ENCODE assay signal across 8 mouse cellular contexts in the genomic region with DNA sequence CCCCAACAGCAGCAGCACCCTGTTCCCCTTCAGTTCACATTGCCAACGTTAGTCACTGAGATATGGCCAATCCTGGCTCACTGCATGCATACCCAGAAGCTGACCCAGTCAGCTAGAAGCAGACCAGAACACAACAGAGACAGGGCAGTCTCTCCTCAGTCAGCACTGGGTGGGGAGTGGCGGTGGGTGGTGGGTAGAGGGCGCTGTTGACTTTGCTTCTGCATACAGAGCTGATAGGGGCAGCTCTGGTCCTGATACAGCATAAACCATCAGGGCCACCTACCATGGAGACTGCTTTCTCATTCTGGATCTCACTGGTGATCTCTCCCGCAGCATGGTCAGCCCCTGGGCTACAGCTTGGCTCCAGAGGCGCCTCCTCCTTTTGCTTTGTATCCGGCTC. TPM values are rescaled to one million over a fixed set of nuclear protein-coding genes. Genes with fewer than 3 reads are reported as not detected.
DNase-seq lines count a peak whose midpoint lies in the region; ATAC-seq and TF ChIP-seq lines count a peak whose summit lies in the region.

No protein-coding gene starts in this region.

- 74% methylated on average over 6 of the region's 6 CpGs for WGBS in limb, embryonic 15.5 days
- WGBS in limb, embryonic 10.5 days = 73% methylated on average over 6 of the region's 6 CpGs
- WGBS in bone marrow, adult 2 months = 81% methylated on average over 6 of the region's 6 CpGs
- 55% methylated on average over 6 of the region's 6 CpGs for WGBS in liver, embryonic 14.5 days (ENCODE audit: insufficient replicate concordance)
- WGBS in midbrain, embryonic 10.5 days = 75% methylated on average over 6 of the region's 6 CpGs
- 66% methylated on average over 6 of the region's 6 CpGs for WGBS in hindbrain, embryonic 13.5 days
- 76% methylated on average over 6 of the region's 6 CpGs for WGBS in forebrain, embryonic 14.5 days

- no peak overlapping the region for H3K9ac ChIP-seq in limb, embryonic 15.5 days
- H3K9ac ChIP-seq in liver, embryonic 14.5 days (replicated peaks) = no peak overlapping the region
- no peak overlapping the region for H3K9ac ChIP-seq in hindbrain, embryonic 13.5 days
- H3K9ac ChIP-seq in forebrain, embryonic 14.5 days (ENCODE audit: low read length) = no peak overlapping the region

- H3K4me1 ChIP-seq in limb, embryonic 15.5 days = peaks cover 2% of the 10 kb centered on the region; the same call in 1 of the 2 replicates
- 0 out of 2 replicates have a peak, but pooled peaks cover 4% of the 10 kb centered on the region for H3K4me1 ChIP-seq in limb, embryonic 10.5 days
- H3K4me1 ChIP-seq in bone marrow, adult 2 months (ENCODE audit: control insufficient read depth, insufficient read depth, low read length) = peaks cover 2% of the 10 kb centered on the region; the same call in 1 of the 2 replicates
- peaks cover 0 to 11% of the 10 kb centered on the region in 2 experiments; a peak in 2 of 4 replicates for H3K4me1 ChIP-seq in liver, embryonic 14.5 days (replicated peaks; ENCODE audit: control insufficient read depth in 2 of 2, insufficient read depth in 2 of 2, low read length in 1 of 2)
- no peaks in the 10 kb centered on the region for H3K4me1 ChIP-seq in midbrain, embryonic 10.5 days
- 0 out of 2 replicates have a peak, but pooled peaks cover 3% of the 10 kb centered on the region for H3K4me1 ChIP-seq in hindbrain, embryonic 13.5 days (replicated peaks)
- H3K4me1 ChIP-seq in forebrain, embryonic 14.5 days (ENCODE audit: control insufficient read depth, insufficient read depth, low read length) = no peaks in the 10 kb centered on the region

- no peak overlapping the region for H3K4me2 ChIP-seq in limb, embryonic 15.5 days
- no peak overlapping the region for H3K4me2 ChIP-seq in liver, embryonic 14.5 days (ENCODE audit: low read depth)
- H3K4me2 ChIP-seq in hindbrain, embryonic 13.5 days = no peak overlapping the region
- no peak overlapping the region for H3K4me2 ChIP-seq in forebrain, embryonic 14.5 days (ENCODE audit: low read length)

- no peaks in the 10 kb centered on the region for H3K9me3 ChIP-seq in limb, embryonic 15.5 days
- no peaks in the 10 kb centered on the region for H3K9me3 ChIP-seq in limb, embryonic 10.5 days (replicated peaks)
- H3K9me3 ChIP-seq in liver, embryonic 14.5 days (ENCODE audit: control insufficient read depth, low read length) = no peaks in the 10 kb centered on the region
- no peaks in the 10 kb centered on the region for H3K9me3 ChIP-seq in midbrain, embryonic 10.5 days (replicated peaks)
- no peaks in the 10 kb centered on the region for H3K9me3 ChIP-seq in hindbrain, embryonic 13.5 days
- H3K9me3 ChIP-seq in forebrain, embryonic 14.5 days (replicated peaks; ENCODE audit: control insufficient read depth, low read length) = no peaks in the 10 kb centered on the region

- H3K36me3 ChIP-seq in limb, embryonic 15.5 days = peaks cover 18% of the 10 kb centered on the region; the same call in 1 of the 2 replicates
- H3K36me3 ChIP-seq in limb, embryonic 10.5 days = peaks cover 14% of the 10 kb centered on the region; the same call in 1 of the 2 replicates
- H3K36me3 ChIP-seq in liver, embryonic 14.5 days (replicated peaks; ENCODE audit: control insufficient read depth, insufficient read depth, low read depth) = no peaks in the 10 kb centered on the region
- no peaks in the 10 kb centered on the region for H3K36me3 ChIP-seq in midbrain, embryonic 10.5 days
- no peaks in the 10 kb centered on the region for H3K36me3 ChIP-seq in hindbrain, embryonic 13.5 days
- no peaks in the 10 kb centered on the region for H3K36me3 ChIP-seq in forebrain, embryonic 14.5 days (ENCODE audit: control insufficient read depth, insufficient read depth, low read length)

- no peak overlapping the region for H3K27ac ChIP-seq in limb, embryonic 15.5 days
- no peak overlapping the region for H3K27ac ChIP-seq in limb, embryonic 10.5 days
- no peak overlapping the region for H3K27ac ChIP-seq in bone marrow, adult 2 months (ENCODE audit: control insufficient read depth, insufficient read depth, low read depth, low read length, poor library complexity)
- no peak overlapping the region for H3K27ac ChIP-seq in liver, embryonic 14.5 days
- no peak overlapping the region for H3K27ac ChIP-seq in midbrain, embryonic 10.5 days (replicated peaks)
- H3K27ac ChIP-seq in hindbrain, embryonic 13.5 days = no peak overlapping the region
- no peak overlapping the region for H3K27ac ChIP-seq in forebrain, embryonic 14.5 days (ENCODE audit: low read depth, low read length)

- H3K27me3 ChIP-seq in limb, embryonic 15.5 days = no peaks in the 10 kb centered on the region
- H3K27me3 ChIP-seq in limb, embryonic 10.5 days (ENCODE audit: low read depth, poor library complexity, severe bottlenecking) = no peaks in the 10 kb centered on the region
- no peaks in the 10 kb centered on the region for H3K27me3 ChIP-seq in liver, embryonic 14.5 days (ENCODE audit: control insufficient read depth, insufficient read depth, low read length)
- no peaks in the 10 kb centered on the region for H3K27me3 ChIP-seq in midbrain, embryonic 10.5 days (ENCODE audit: low read depth, poor library complexity, severe bottlenecking)
- H3K27me3 ChIP-seq in hindbrain, embryonic 13.5 days = no peaks in the 10 kb centered on the region
- no peaks in the 10 kb centered on the region for H3K27me3 ChIP-seq in forebrain, embryonic 14.5 days (replicated peaks; ENCODE audit: control insufficient read depth, insufficient read depth, low read length)

- no peak for TF ChIP-seq POLR2A in bone marrow, adult 2 months (IDR thresholded peaks at IDR 0.05; ENCODE audit: borderline replicate concordance, control insufficient read depth, low read depth, low read length)

- no peak for TF ChIP-seq EP300 in liver, embryonic 14.5 days (IDR thresholded peaks at IDR 0.05; ENCODE audit: low read depth)

- ATAC-seq in limb, embryonic 15.5 days (ENCODE audit: insufficient number of reproducible peaks, low FRiP score, low TSS enrichment, low read depth) = 0 out of 2 replicates have a peak, but pooled peaks have one; percentile 37
- peak; percentile 25; the same call in 1 of the 2 replicates for ATAC-seq in liver, embryonic 14.5 days (ENCODE audit: insufficient read depth)
- ATAC-seq in hindbrain, embryonic 13.5 days (ENCODE audit: low FRiP score) = no peak
- no peak for ATAC-seq in forebrain, embryonic 14.5 days

- no peak overlapping the region for H3K4me3 ChIP-seq in limb, embryonic 15.5 days
- no peak overlapping the region for H3K4me3 ChIP-seq in limb, embryonic 10.5 days
- no peak overlapping the region for H3K4me3 ChIP-seq in bone marrow, adult 2 months (replicated peaks; ENCODE audit: control insufficient read depth, low read depth, low read length)
- no peak overlapping the region for H3K4me3 ChIP-seq in liver, embryonic 14.5 days (ENCODE audit: insufficient read depth in 1 of 2, low read depth in 2 of 2, low read length in 2 of 2)
- no peak overlapping the region for H3K4me3 ChIP-seq in midbrain, embryonic 10.5 days
- H3K4me3 ChIP-seq in hindbrain, embryonic 13.5 days = no peak overlapping the region
- H3K4me3 ChIP-seq in forebrain, embryonic 14.5 days (ENCODE audit: low read depth, low read length) = no peak overlapping the region

- TF ChIP-seq CTCF in bone marrow, adult 2 months (IDR thresholded peaks at IDR 0.05; ENCODE audit: control insufficient read depth, insufficient read depth, low read length) = peak; percentile 41; the same call in 1 of the 2 replicates
- peak; percentile 67 for TF ChIP-seq CTCF in liver, embryonic 14.5 days (IDR thresholded peaks at IDR 0.05; ENCODE audit: low read depth)

- DNase-seq in limb, embryonic 10.5 days (ENCODE audit: low spot score) = no peak
- no peak for DNase-seq in liver, embryonic 14.5 days (ENCODE audit: low read depth in 3 of 3, low spot score in 3 of 3)
- DNase-seq in thymus, postnatal 10 days (ENCODE audit: low spot score in 2 of 2) = peak; percentile 23 to 67
- no peak for DNase-seq in midbrain, embryonic 10.5 days (ENCODE audit: low spot score)
- DNase-seq in forebrain, embryonic 14.5 days (ENCODE audit: low spot score) = no peak

RNA-seq across cellular contexts. Expression of a gene that starts 20.7 kb away (rescaled TPM):
- 165 and 169 TPM in 2 replicates for polyA plus RNA-seq in limb, embryonic 15.5 days (2015; fragmentation: Nextera tagmentation; extraction: Ambion mirVana)
- polyA plus RNA-seq in limb, embryonic 10.5 days (2016; fragmentation: Nextera tagmentation; extraction: Ambion mirVana) = 141 and 148 TPM in 2 replicates
- 5.8 and 20.7 TPM in 2 replicates for polyA plus RNA-seq in bone marrow, adult 2 months (2011; ENCODE audit: insufficient read depth, insufficient read length, low replicate concordance, missing spikeins)
- polyA plus RNA-seq in liver, embryonic 14.5 days (2012; rRNA removed) = 18.1 and 19.4 TPM in 2 replicates
- polyA plus RNA-seq in liver, embryonic 14.5 days (2014; fragmentation: Nextera tagmentation; extraction: Ambion mirVana) = 24.6 and 25.1 TPM in 2 replicates
- polyA plus RNA-seq in midbrain, embryonic 10.5 days (2016; fragmentation: Nextera tagmentation; extraction: Ambion mirVana) = 134 TPM in 2 replicates
- polyA plus RNA-seq in hindbrain, embryonic 13.5 days (2015; fragmentation: Nextera tagmentation; extraction: Ambion mirVana) = 151 and 157 TPM in 2 replicates
- 159 and 160 TPM in 2 replicates for polyA plus RNA-seq in forebrain, embryonic 14.5 days (2014; fragmentation: Nextera tagmentation; extraction: Ambion mirVana)

RNA-seq across cellular contexts. Expression of a gene that starts 54.5 kb away (rescaled TPM):
- polyA plus RNA-seq in limb, embryonic 15.5 days (2015; fragmentation: Nextera tagmentation; extraction: Ambion mirVana) = 17.5 and 23.5 TPM in 2 replicates
- 10.1 and 10.8 TPM in 2 replicates for polyA plus RNA-seq in limb, embryonic 10.5 days (2016; fragmentation: Nextera tagmentation; extraction: Ambion mirVana)
- 51.6 and 119 TPM in 2 replicates for polyA plus RNA-seq in bone marrow, adult 2 months (2011; ENCODE audit: insufficient read depth, insufficient read length, low replicate concordance, missing spikeins)
- polyA plus RNA-seq in liver, embryonic 14.5 days (2012; rRNA removed) = 3.5 and 4.8 TPM in 2 replicates
- polyA plus RNA-seq in liver, embryonic 14.5 days (2014; fragmentation: Nextera tagmentation; extraction: Ambion mirVana) = 2.4 and 3.4 TPM in 2 replicates
- polyA plus RNA-seq in midbrain, embryonic 10.5 days (2016; fragmentation: Nextera tagmentation; extraction: Ambion mirVana) = 8.6 and 8.7 TPM in 2 replicates
- polyA plus RNA-seq in hindbrain, embryonic 13.5 days (2015; fragmentation: Nextera tagmentation; extraction: Ambion mirVana) = 12.4 and 13.5 TPM in 2 replicates
- 3.3 and 4.4 TPM in 2 replicates for polyA plus RNA-seq in forebrain, embryonic 14.5 days (2014; fragmentation: Nextera tagmentation; extraction: Ambion mirVana)

Comparison
In these comparisons a context has a peak if more than half of its experiments do, and no peak if none do; other contexts are left out.
1. ATAC-seq: peak in limb, embryonic 15.5 days (single experiment) and liver, embryonic 14.5 days (single experiment); none in hindbrain, embryonic 13.5 days (single experiment) and forebrain, embryonic 14.5 days (single experiment).
2. DNase-seq: peak in thymus, postnatal 10 days (2 of 2); none in limb, embryonic 10.5 days (single experiment), liver, embryonic 14.5 days (0 of 3), midbrain, embryonic 10.5 days (single experiment) and forebrain, embryonic 14.5 days (single experiment).